Mouse (Mus musculus): ENCODE measurements around the gene Tm6sf1.
"Not testable (repeated sequence)": the region's sequence is repeated elsewhere in the genome, so short reads cannot be mapped to it uniquely, and the experiment has no call there.

Gene Tm6sf1

GRCm38 (mm10) chr7:81858968-81859721 lies at the start of gene Tm6sf1:
Gene Tm6sf1 (plus strand): TSS chr7:81859001.
- DNase-seq (ENCODE audit: low spot score in 2 of 2): peak; percentile 52 to 55

GRCm38 (mm10) chr7:81824906-81825305 lies 33.9 kb upstream of the Tm6sf1 start:
- no peak for DNase-seq (ENCODE audit: low spot score in 2 of 2)

DNA sequence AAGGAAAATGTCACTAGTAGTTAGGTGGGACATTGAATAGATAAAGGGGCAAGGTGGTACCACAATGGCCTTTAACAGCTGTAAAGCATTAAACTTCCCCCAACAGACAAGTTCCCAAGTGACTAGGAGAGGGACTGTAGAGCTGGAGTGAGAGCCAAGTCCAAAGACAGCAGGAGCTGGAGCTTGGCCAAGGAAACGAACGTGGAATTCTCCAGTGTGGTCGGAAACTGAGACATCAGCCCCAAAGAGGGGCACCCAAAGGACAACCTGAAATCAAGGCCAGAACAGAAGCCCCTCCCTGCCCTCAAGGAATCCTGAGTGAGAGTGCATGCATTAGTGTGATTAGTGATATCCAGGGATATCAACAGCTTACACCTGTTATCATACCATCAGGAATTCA lies 33.4 kb upstream of the Tm6sf1 start:
- no peak for DNase-seq (ENCODE audit: low spot score in 2 of 2)

DNA sequence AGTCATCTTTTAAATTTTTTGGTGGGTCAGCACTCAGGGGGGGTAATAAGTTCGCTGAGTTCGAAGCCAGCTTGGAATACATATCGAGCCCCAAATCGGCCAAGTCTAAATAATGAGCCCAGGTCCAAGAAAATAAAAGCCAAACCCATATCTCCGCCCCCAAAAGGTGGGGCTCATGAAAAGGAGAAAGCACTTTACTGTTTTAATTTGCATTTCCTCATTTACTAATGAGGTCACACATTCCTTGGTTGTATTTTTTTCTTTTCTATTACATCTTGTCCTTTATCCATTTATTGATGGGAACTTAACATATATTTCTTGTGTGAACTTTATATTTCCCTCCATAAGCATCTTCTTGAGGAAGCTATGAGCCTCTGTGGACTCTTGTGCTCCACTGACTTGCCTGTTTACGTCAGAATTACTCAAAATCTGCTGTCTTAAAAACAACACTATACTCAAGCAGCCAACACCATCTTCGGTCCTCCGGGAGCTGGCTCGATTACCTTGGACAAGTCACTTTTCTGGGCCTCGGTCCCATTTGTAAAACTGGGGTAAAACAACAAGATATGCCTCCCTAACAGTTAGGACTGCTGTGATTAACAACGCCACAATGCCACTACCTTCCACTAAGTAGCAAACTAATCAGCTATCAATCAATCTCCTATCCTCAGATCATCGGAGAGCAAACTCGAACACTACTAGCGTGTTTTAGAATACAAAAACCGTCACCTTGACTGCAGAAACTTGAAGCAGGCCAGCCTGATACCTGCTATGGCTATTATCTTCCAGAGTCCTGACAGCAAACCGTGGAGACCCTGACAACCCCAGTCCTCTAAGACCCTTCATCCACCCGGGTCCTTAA lies 30.8 kb upstream of the Tm6sf1 start:
- DNase-seq (ENCODE audit: low spot score in 2 of 2): peak; percentile 28 to 51

DNA sequence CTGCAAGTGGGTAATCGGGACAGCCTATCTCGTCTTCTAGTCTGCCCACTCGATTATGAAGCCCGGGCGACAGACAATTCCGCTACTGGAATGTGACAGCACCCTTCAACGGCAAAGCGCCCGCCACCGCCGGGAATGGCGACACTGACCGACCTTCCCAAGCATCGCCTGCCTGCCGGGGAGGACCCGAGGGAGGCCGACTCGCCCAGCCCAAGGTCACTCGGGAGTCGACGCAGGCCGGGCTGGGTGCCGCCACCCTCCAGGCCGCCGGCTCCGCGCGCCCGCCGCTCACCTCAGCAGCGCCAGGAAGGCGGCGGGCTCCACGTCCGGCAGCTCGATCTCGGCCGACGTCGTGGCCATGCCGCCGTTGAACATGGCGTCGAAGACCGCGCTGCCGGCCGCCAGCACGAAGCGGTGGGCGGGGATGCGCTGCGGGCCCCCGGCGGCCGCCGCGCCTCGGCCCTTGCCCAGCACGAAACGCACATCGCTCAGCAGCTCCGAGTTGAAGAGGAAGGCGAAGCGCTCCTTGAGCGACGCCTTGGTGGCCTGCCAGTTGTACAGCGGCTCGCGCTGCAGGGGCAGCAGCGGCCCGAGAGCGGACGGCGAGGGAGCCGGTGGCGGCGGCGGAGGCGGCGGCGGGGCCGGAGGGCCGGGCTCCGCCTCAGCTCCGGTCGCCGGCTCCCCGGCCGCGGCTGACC lies 30.0 kb upstream of the Tm6sf1 start:
- DNase-seq (ENCODE audit: low spot score in 2 of 2): peak; percentile 31 to 41

- DNase-seq (ENCODE audit: low spot score in 2 of 2): peak; percentile 83 to 85
Measured at GRCm38 (mm10) chr7:81829379-81829894, 29.4 kb upstream of the Tm6sf1 start, which contains the start of gene Btbd1. Gene Btbd1 (minus strand): TSS chr7:81829431.

- DNase-seq (ENCODE audit: low spot score in 2 of 2): no peak
Measured at GRCm38 (mm10) chr7:81834847-81835246, 24.0 kb upstream of the Tm6sf1 start.

DNA sequence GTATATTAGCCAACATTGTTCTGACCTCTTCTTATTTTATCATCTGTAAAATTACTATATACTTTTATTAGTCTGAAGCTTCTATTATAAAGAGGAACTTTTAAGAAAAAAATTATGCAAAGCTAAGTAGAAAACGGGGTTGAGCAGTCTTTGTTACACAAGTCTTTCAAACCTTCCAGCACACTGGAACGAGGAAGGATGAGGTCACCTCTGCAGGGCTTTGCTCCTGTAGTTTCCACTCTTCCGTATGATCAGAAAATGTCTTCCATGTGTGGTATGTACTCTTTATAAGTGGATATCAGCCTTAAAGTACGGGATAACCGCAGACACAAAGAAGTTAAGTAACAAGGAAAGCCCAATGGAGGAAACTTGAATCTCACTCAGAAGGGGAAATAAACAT lies 23.4 kb upstream of the Tm6sf1 start:
- DNase-seq (ENCODE audit: low spot score in 2 of 2): no peak

- not testable (repeated sequence) for DNase-seq (ENCODE audit: low spot score in 2 of 2)
Measured at GRCm38 (mm10) chr7:81837771-81838170, 21.0 kb upstream of the Tm6sf1 start.

DNA sequence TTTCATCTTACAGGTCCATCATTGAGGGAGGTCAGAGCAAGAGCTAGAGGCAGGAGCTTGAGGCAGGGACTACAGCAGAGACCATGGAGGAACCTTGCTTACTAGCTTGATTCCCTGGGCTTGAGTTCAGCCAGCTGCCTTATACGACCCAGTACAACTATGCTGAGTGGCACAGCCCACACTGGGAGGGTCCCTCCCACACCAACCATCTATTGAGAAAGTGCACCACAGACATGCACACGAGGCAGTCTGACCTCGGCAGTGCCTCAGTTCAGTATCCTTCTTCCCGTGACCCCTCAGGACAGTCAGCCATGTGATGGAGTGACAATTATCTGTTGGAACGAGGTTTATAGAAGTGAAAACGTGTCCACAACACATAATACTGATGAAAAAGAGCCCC lies 19.1 kb upstream of the Tm6sf1 start:
- no peak for DNase-seq (ENCODE audit: low spot score in 2 of 2)

- no peak for DNase-seq (ENCODE audit: low spot score in 2 of 2)
Measured at GRCm38 (mm10) chr7:81840661-81841181, 18.1 kb upstream of the Tm6sf1 start.

DNA sequence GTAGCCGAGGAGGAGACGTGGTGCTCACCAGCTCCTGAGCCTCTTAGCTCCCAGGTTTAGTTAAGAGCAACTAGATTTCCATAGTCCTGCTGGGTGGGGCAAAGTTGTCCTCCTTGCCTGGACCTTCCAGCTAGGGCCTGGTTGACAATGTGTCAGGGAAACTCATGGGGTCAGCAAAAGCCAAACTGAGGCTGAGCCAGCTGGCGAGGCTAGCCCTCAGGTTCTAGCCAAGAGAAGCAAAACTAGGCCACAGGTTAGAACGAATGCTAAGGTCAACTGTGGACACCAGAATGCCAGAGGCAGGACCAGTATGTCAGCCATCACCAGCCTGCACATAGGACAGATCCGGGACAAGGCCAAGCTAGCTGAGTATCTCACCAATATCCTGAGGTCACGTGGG lies 17.4 kb upstream of the Tm6sf1 start:
- no peak for DNase-seq (ENCODE audit: low spot score in 2 of 2)

DNA sequence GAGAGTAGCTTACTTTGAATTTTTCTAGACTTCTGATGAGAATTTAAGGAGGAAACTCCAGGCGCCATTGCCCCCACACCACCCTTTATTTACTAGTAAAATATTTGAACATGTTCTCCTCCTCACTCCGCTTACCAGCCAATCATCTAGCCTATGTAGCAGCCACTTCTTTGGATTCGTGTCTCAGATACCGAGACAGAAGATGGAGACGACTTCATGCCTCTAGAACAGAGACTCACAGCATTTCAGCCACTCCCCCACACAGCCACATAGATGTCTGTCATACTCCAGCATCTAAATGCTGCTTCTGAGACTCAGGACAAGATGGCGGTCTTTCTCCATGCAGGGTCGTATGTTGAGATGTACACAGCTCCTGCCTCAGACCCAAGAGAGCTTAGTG lies 16.7 kb upstream of the Tm6sf1 start:
- no peak for DNase-seq (ENCODE audit: low spot score in 2 of 2)

- DNase-seq (ENCODE audit: low spot score in 2 of 2): no peak
Measured at GRCm38 (mm10) chr7:81842998-81843397, 15.8 kb upstream of the Tm6sf1 start.

DNA sequence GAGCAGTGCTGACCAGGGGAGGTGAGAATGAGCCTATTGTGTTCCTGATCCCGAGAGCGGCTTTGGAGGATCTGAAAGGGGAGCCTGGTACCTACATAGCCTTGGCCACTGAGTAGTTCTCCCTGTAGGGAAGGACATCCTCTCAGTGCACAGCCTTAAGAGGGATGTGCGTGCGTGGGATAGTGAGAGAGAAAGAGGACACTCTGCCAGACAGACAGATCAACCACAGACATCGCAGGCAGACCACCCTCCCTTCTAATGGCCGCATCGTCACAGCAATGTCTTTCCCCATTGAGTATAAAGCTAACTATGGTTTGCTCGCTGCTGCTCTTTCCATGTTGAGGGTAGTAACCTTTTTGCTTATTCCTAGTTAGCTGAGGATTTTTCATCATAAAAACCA lies 14.9 kb upstream of the Tm6sf1 start:
- no peak for DNase-seq (ENCODE audit: low spot score in 2 of 2)

DNA sequence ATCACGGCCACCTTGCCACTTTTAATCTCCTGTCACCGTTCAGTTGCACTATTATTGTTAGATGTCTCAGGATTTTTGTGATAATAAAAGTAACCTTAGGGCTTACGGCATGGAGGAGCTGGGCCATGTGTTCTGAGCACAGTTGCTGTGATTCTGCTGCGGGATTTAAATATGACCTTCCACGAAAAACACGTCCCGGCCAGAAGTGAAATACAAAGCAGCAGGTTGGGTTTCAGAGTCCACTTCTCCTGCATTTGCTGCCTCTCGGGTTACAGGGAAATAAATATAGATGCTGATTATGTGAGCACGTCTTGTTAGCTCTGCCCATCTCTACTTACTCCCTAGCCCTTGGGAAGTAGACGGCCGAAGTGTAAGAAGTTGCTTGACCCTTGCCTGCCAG lies 14.0 kb upstream of the Tm6sf1 start:
- DNase-seq (ENCODE audit: low spot score in 2 of 2): no peak

DNA sequence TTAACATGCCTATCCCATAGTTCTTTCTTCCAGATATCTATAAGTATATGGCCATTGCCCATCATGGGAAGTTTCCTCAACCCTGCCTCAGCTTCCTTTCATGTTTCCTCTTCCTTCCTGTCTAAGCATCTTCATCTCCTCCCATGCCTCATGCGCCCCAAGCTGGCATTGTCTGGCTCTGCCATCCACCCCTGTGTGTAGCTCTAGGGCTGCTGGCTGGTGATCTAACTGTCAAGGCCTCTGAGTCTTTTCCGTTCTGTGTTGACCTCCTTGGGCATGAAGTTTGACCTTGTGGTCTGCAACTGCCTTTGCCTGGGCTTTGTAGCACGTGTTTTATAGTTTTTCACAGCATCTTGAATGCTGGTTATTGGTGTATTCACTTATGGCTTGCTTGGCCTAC lies 13.5 kb upstream of the Tm6sf1 start:
- no peak for DNase-seq (ENCODE audit: low spot score in 2 of 2)

- DNase-seq (ENCODE audit: low spot score in 2 of 2): no peak
Measured at GRCm38 (mm10) chr7:81846008-81846407, 12.8 kb upstream of the Tm6sf1 start.

DNA sequence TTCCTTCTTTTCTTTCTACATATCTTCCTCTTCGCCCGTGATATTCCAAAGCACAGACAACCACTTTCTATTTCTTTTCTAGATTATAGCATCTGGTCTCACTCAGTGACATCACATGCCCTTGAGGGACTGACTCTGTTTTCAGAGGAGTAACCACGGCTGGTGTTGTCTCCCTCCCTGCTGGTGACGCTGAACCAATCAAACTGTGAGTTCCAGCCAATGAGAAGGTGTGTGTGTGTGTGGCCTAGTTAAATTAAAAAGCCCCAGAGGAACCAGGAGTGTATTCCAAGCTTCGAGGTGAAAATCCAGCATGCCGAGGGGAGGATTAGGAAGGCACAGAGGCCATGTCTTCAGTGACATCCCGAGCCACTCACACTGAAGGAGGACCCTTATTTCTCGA lies 11.8 kb upstream of the Tm6sf1 start:
- no peak for DNase-seq (ENCODE audit: low spot score in 2 of 2)

DNA sequence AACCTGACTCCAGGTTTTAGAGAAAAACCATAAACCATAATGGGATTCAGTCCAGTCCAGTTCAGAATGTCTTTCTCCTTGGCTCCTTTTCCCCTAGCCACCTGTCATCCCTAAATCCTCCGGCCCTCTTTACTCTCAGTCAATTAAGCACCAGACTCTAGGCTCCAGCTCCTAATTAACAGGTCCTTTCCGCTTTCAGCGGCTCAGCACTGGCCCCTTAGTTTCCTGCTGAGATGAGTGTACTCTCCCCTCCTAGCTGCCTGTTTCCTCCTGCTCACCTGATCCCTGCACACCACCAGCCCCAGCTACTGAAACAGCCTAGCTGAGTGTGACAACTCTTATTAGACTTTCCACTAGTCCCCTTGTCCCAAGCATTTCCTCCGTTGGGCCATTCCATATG lies 11.0 kb upstream of the Tm6sf1 start:
- no peak for DNase-seq (ENCODE audit: low spot score in 2 of 2)

DNA sequence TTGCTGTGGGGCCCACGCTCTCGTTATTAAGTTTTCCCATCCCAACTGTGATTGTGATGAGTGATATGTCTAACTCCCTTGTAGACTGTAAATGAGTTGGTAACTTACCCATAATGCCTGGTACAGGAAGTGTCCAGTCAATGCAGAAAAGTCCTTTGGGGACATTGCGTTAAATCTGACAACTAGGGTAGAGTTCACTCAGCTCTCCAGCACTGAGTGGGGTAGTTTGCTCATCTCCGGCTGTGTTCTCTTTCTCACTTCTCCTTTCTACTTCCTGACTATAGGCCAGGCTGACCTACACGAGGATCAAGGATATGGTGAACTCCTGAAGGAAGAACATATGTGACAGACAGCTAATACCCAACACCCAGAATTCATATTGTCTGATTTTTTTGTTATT lies 9.6 kb upstream of the Tm6sf1 start:
- peak; percentile 56 to 62 for DNase-seq (ENCODE audit: low spot score in 2 of 2)

DNA sequence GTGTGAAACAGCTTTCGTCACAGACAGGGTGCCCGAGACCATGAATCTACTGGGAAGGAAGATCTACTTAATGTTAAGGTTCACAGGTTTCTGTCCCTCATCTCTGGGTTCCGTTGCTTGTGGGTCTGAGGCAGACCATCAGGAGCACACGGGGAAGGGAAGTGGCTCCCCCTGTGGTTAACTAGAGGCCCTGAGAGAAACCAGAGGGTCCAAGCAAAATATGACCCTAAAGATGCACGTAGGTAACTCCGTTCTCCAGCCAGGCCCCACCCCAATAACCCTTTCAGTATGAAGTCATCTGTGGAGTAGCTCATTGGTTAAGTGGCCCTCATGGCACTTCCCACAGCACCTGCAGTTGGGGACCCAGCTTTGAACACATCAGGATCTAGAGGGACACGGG lies 9.2 kb upstream of the Tm6sf1 start:
- no peak for DNase-seq (ENCODE audit: low spot score in 2 of 2)
